ENCODE assay signal across 24 mouse cellular contexts in genomic region chr4:34796294-34796693, GRCm38 (mm10). TPM values are rescaled to one million over a fixed set of nuclear protein-coding genes. Genes with fewer than 3 reads are reported as not detected.
A peak's percentile ranks its signal among the peaks of the same experiment; 100 is the strongest.
DNase-seq lines count a peak whose midpoint lies in the region; ATAC-seq and TF ChIP-seq lines count a peak whose summit lies in the region.
"Had no signal": no experiment of that assay in that cellular context is flagged by ENCODE, and none has a peak within 500 bp of the region (broad histone marks: within the 10 kb centered on the region; RNA-seq: fewer than 3 reads in every experiment).

No protein-coding gene starts in this region.

- ATAC-seq in forebrain, embryonic 16.5 days: peak; percentile 16; the same call in 1 of the 2 replicates
- ATAC-seq in hindbrain, embryonic 16.5 days: peak; percentile 46; the same call in 1 of the 2 replicates
- peak; percentile 47; the same call in 1 of the 2 replicates for ATAC-seq in midbrain, embryonic 16.5 days
- no peak for ATAC-seq in midbrain, postnatal 0 days (ENCODE audit: low FRiP score)
- peak; percentile 53; the same call in 1 of the 2 replicates for ATAC-seq in neural tube, embryonic 15.5 days (ENCODE audit: low FRiP score)
- no peak for ATAC-seq in granulocyte monocyte progenitor cell, adult 5-6 weeks (replicated peaks; ENCODE audit: poor library complexity, severe bottlenecking)

- no peak overlapping the region for H3K4me3 ChIP-seq in forebrain, embryonic 16.5 days (replicated peaks; ENCODE audit: low read length)
- no peak overlapping the region for H3K4me3 ChIP-seq in forebrain, embryonic 10.5 days
- no peak overlapping the region for H3K4me3 ChIP-seq in hindbrain, embryonic 16.5 days (ENCODE audit: low read length)
- H3K4me3 ChIP-seq in hindbrain, embryonic 10.5 days: no peak overlapping the region
- no peak overlapping the region for H3K4me3 ChIP-seq in midbrain, embryonic 16.5 days (ENCODE audit: low read depth, low read length)
- no peak overlapping the region for H3K4me3 ChIP-seq in midbrain, postnatal 0 days (ENCODE audit: low read depth, low read length)
- H3K4me3 ChIP-seq in neural tube, embryonic 15.5 days (replicated peaks): no peak overlapping the region
- H3K4me3 ChIP-seq: embryonic facial prominence, embryonic 13.5 days; heart, embryonic 12.5 days; hindbrain, embryonic 13.5 days had no signal

- no peaks in the 10 kb centered on the region for H3K4me1 ChIP-seq in forebrain, embryonic 16.5 days (replicated peaks; ENCODE audit: control insufficient read depth, insufficient read depth, low read length)
- no peaks in the 10 kb centered on the region for H3K4me1 ChIP-seq in forebrain, embryonic 10.5 days
- H3K4me1 ChIP-seq in hindbrain, embryonic 16.5 days (ENCODE audit: control insufficient read depth, insufficient read depth, low read depth, low read length): no peaks in the 10 kb centered on the region
- H3K4me1 ChIP-seq in hindbrain, embryonic 10.5 days (replicated peaks): no peaks in the 10 kb centered on the region
- H3K4me1 ChIP-seq in midbrain, embryonic 16.5 days (ENCODE audit: control insufficient read depth, insufficient read depth, low read length): no peaks in the 10 kb centered on the region
- H3K4me1 ChIP-seq in midbrain, postnatal 0 days (ENCODE audit: insufficient read depth, low read length): no peaks in the 10 kb centered on the region
- H3K4me1 ChIP-seq in neural tube, embryonic 15.5 days: no peaks in the 10 kb centered on the region
- H3K4me1 ChIP-seq: embryonic facial prominence, embryonic 13.5 days; heart, embryonic 12.5 days had no signal

- no peak overlapping the region for H3K4me2 ChIP-seq in forebrain, embryonic 16.5 days (ENCODE audit: low read length)
- no peak overlapping the region for H3K4me2 ChIP-seq in hindbrain, embryonic 16.5 days (ENCODE audit: low read length)
- no peak overlapping the region for H3K4me2 ChIP-seq in midbrain, embryonic 16.5 days (ENCODE audit: low read length)
- no peak overlapping the region for H3K4me2 ChIP-seq in midbrain, postnatal 0 days (ENCODE audit: low read depth, low read length, poor library complexity, severe bottlenecking)
- H3K4me2 ChIP-seq in neural tube, embryonic 15.5 days: no peak overlapping the region
- H3K4me2 ChIP-seq: embryonic facial prominence, embryonic 13.5 days; heart, embryonic 12.5 days; hindbrain, embryonic 13.5 days had no signal

- no peak overlapping the region for H3K9ac ChIP-seq in forebrain, embryonic 16.5 days (replicated peaks; ENCODE audit: low read depth, low read length)
- H3K9ac ChIP-seq in hindbrain, embryonic 16.5 days (ENCODE audit: low read depth, low read length): no peak overlapping the region
- no peak overlapping the region for H3K9ac ChIP-seq in midbrain, embryonic 16.5 days (ENCODE audit: low read depth, low read length)
- H3K9ac ChIP-seq in midbrain, postnatal 0 days (replicated peaks; ENCODE audit: low read length, poor library complexity, severe bottlenecking): no peak overlapping the region
- H3K9ac ChIP-seq in neural tube, embryonic 15.5 days (replicated peaks): no peak overlapping the region
- H3K9ac ChIP-seq: embryonic facial prominence, embryonic 13.5 days; heart, embryonic 12.5 days; hindbrain, embryonic 13.5 days had no signal

- no peak overlapping the region for H3K27ac ChIP-seq in forebrain, embryonic 16.5 days (ENCODE audit: low read length)
- H3K27ac ChIP-seq in forebrain, embryonic 10.5 days: no peak overlapping the region
- no peak overlapping the region for H3K27ac ChIP-seq in hindbrain, embryonic 16.5 days (ENCODE audit: low read depth, low read length)
- H3K27ac ChIP-seq in hindbrain, embryonic 10.5 days: no peak overlapping the region
- no peak overlapping the region for H3K27ac ChIP-seq in midbrain, embryonic 16.5 days (ENCODE audit: low read length)
- H3K27ac ChIP-seq in midbrain, postnatal 0 days (ENCODE audit: low read depth, low read length): no peak overlapping the region
- H3K27ac ChIP-seq in neural tube, embryonic 15.5 days (replicated peaks): no peak overlapping the region
- H3K27ac ChIP-seq: embryonic facial prominence, embryonic 13.5 days; hindbrain, embryonic 13.5 days had no signal

- 68% methylated on average over 5 of the region's 5 CpGs for WGBS in forebrain, embryonic 16.5 days
- WGBS in forebrain, embryonic 10.5 days: 89% methylated on average over 5 of the region's 5 CpGs
- 81% methylated on average over 5 of the region's 5 CpGs for WGBS in hindbrain, embryonic 16.5 days
- WGBS in hindbrain, embryonic 10.5 days: 81% methylated on average over 5 of the region's 5 CpGs
- WGBS in midbrain, embryonic 16.5 days: 80% methylated on average over 5 of the region's 5 CpGs
- 74% methylated on average over 5 of the region's 5 CpGs for WGBS in midbrain, postnatal 0 days
- WGBS in neural tube, embryonic 15.5 days: 54% methylated on average over 5 of the region's 5 CpGs

- no peaks in the 10 kb centered on the region for H3K36me3 ChIP-seq in forebrain, embryonic 16.5 days (ENCODE audit: control insufficient read depth, insufficient read depth)
- H3K36me3 ChIP-seq in forebrain, embryonic 10.5 days (replicated peaks): no peaks in the 10 kb centered on the region
- H3K36me3 ChIP-seq in hindbrain, embryonic 16.5 days (ENCODE audit: control insufficient read depth, insufficient read depth, low read length): no peaks in the 10 kb centered on the region
- H3K36me3 ChIP-seq in hindbrain, embryonic 10.5 days: peaks cover under 1% of the 10 kb centered on the region
- no peaks in the 10 kb centered on the region for H3K36me3 ChIP-seq in midbrain, embryonic 16.5 days (ENCODE audit: control insufficient read depth, insufficient read depth, low read length)
- H3K36me3 ChIP-seq in midbrain, postnatal 0 days (ENCODE audit: insufficient read depth, low read length): no peaks in the 10 kb centered on the region
- H3K36me3 ChIP-seq in neural tube, embryonic 15.5 days: no peaks in the 10 kb centered on the region
- H3K36me3 ChIP-seq: embryonic facial prominence, embryonic 13.5 days; heart, embryonic 12.5 days; hindbrain, embryonic 13.5 days had no signal

- H3K9me3 ChIP-seq in forebrain, embryonic 16.5 days (ENCODE audit: control insufficient read depth, low read length): no peaks in the 10 kb centered on the region
- H3K9me3 ChIP-seq in forebrain, embryonic 10.5 days: no peaks in the 10 kb centered on the region
- H3K9me3 ChIP-seq in hindbrain, embryonic 16.5 days (ENCODE audit: control insufficient read depth, low read length): no peaks in the 10 kb centered on the region
- H3K9me3 ChIP-seq in hindbrain, embryonic 10.5 days: no peaks in the 10 kb centered on the region
- H3K9me3 ChIP-seq in midbrain, embryonic 16.5 days (replicated peaks; ENCODE audit: control insufficient read depth, low read length, poor library complexity, severe bottlenecking): no peaks in the 10 kb centered on the region
- no peaks in the 10 kb centered on the region for H3K9me3 ChIP-seq in midbrain, postnatal 0 days (ENCODE audit: low read length)
- H3K9me3 ChIP-seq in neural tube, embryonic 15.5 days (replicated peaks): no peaks in the 10 kb centered on the region
- H3K9me3 ChIP-seq: embryonic facial prominence, embryonic 13.5 days; heart, embryonic 12.5 days; hindbrain, embryonic 13.5 days had no signal

- no peak for DNase-seq in forebrain, embryonic 10.5 days (ENCODE audit: extremely low spot score, low spot score)
- no peak for DNase-seq in hindbrain, embryonic 10.5 days (ENCODE audit: low spot score)
- DNase-seq in midbrain, postnatal 0 days (ENCODE audit: low spot score): no peak
- DNase-seq: adrenal gland, adult 2 months; adrenal gland, postnatal 25 days; cerebellum, adult 18-20 months; cerebellum, adult 9-11 months; cerebellum, postnatal 36 days; gastrocnemius, postnatal 10 days had no signal

- H3K27me3 ChIP-seq in forebrain, embryonic 16.5 days (replicated peaks; ENCODE audit: control insufficient read depth, insufficient read depth, low read length): no peaks in the 10 kb centered on the region
- no peaks in the 10 kb centered on the region for H3K27me3 ChIP-seq in forebrain, embryonic 10.5 days (ENCODE audit: poor library complexity, severe bottlenecking)
- H3K27me3 ChIP-seq in hindbrain, embryonic 16.5 days (replicated peaks; ENCODE audit: control insufficient read depth, insufficient read depth, low read length): no peaks in the 10 kb centered on the region
- no peaks in the 10 kb centered on the region for H3K27me3 ChIP-seq in hindbrain, embryonic 10.5 days (ENCODE audit: insufficient read depth, poor library complexity, severe bottlenecking)
- H3K27me3 ChIP-seq in midbrain, embryonic 16.5 days (ENCODE audit: control insufficient read depth, insufficient read depth, low read depth, low read length): no peaks in the 10 kb centered on the region
- no peaks in the 10 kb centered on the region for H3K27me3 ChIP-seq in midbrain, postnatal 0 days (ENCODE audit: insufficient read depth, low read length)
- no peaks in the 10 kb centered on the region for H3K27me3 ChIP-seq in neural tube, embryonic 15.5 days (replicated peaks)
- H3K27me3 ChIP-seq: embryonic facial prominence, embryonic 13.5 days; heart, embryonic 12.5 days; hindbrain, embryonic 13.5 days had no signal

- TF ChIP-seq CTCF in midbrain, postnatal 0 days (IDR thresholded peaks at IDR 0.05): no peak

RNA-seq across cellular contexts. Expression of gene Smim8, which starts 18.1 kb away (rescaled TPM):
- 43.3 and 50.3 TPM in 2 replicates for polyA plus RNA-seq in forebrain, embryonic 16.5 days (2015; fragmentation: Nextera tagmentation; extraction: Ambion mirVana)
- 40.7 and 43.8 TPM in 2 replicates for polyA plus RNA-seq in forebrain, embryonic 10.5 days (2016; fragmentation: Nextera tagmentation; extraction: Ambion mirVana)
- 45.8 and 49.8 TPM in 2 replicates for polyA plus RNA-seq in hindbrain, embryonic 16.5 days (2015; fragmentation: Nextera tagmentation; extraction: Ambion mirVana)
- polyA plus RNA-seq in hindbrain, embryonic 10.5 days (2016; fragmentation: Nextera tagmentation; extraction: Ambion mirVana): 36.1 and 40.6 TPM in 2 replicates
- 41.7 TPM in 2 replicates for polyA plus RNA-seq in midbrain, embryonic 16.5 days (2015; fragmentation: Nextera tagmentation; extraction: Ambion mirVana)
- total RNA-seq in midbrain, postnatal 0 days (2014; rRNA removed): 9.9 and 15.3 TPM in 2 replicates
- polyA plus RNA-seq in midbrain, postnatal 0 days (2015; fragmentation: Nextera tagmentation; extraction: Ambion mirVana): 48.8 and 52.3 TPM in 2 replicates
- 49.6 and 49.9 TPM in 2 replicates for polyA plus RNA-seq in neural tube, embryonic 15.5 days (2015; fragmentation: Nextera tagmentation; extraction: Ambion mirVana)
- total RNA-seq in granulocyte monocyte progenitor cell, adult 5-6 weeks (2014; fragmentation: Nextera tagmentation): 12.3 and 29.8 TPM in 2 replicates
- 11.9 and 15.1 TPM in 2 replicates for total RNA-seq in granulocyte monocyte progenitor cell, adult 5-6 weeks (2017)

RNA-seq across cellular contexts. Expression of gene Gm136, which starts 40.2 kb away (rescaled TPM):
- polyA plus RNA-seq in forebrain, embryonic 16.5 days (2015; fragmentation: Nextera tagmentation; extraction: Ambion mirVana): not detected in 2 replicates
- not detected in 2 replicates for polyA plus RNA-seq in forebrain, embryonic 10.5 days (2016; fragmentation: Nextera tagmentation; extraction: Ambion mirVana)
- not detected in 2 replicates for polyA plus RNA-seq in hindbrain, embryonic 16.5 days (2015; fragmentation: Nextera tagmentation; extraction: Ambion mirVana)
- polyA plus RNA-seq in hindbrain, embryonic 10.5 days (2016; fragmentation: Nextera tagmentation; extraction: Ambion mirVana): not detected in 2 replicates
- polyA plus RNA-seq in midbrain, embryonic 16.5 days (2015; fragmentation: Nextera tagmentation; extraction: Ambion mirVana): not detected in 2 replicates
- total RNA-seq in midbrain, postnatal 0 days (2014; rRNA removed): not detected in 2 replicates
- polyA plus RNA-seq in midbrain, postnatal 0 days (2015; fragmentation: Nextera tagmentation; extraction: Ambion mirVana): 0.11 TPM in 1 of 2 replicates, not detected in the other
- not detected in 2 replicates for polyA plus RNA-seq in neural tube, embryonic 15.5 days (2015; fragmentation: Nextera tagmentation; extraction: Ambion mirVana)
- total RNA-seq in granulocyte monocyte progenitor cell, adult 5-6 weeks (2014; fragmentation: Nextera tagmentation): not detected in 2 replicates
- not detected in 2 replicates for total RNA-seq in granulocyte monocyte progenitor cell, adult 5-6 weeks (2017)
- total RNA-seq: adrenal gland, adult 2 months; adrenal gland, postnatal 25 days; ES-E14; gastrocnemius, postnatal 10 days; gastrocnemius, postnatal 4 days; heart, adult 8-10 months; heart, postnatal 25 days had no signal
- polyA plus RNA-seq: adrenal gland, adult 2 months; embryonic facial prominence, embryonic 13.5 days; frontal cortex, adult 2 months; heart, embryonic 12.5 days; heart, embryonic 16.5 days; hindbrain, embryonic 13.5 days; intestine, embryonic 14.5 days had no signal

Comparison
In these comparisons a context has a peak if more than half of its experiments do, and no peak if none do; other contexts are left out.
1. ATAC-seq: peak in forebrain, embryonic 16.5 days (single experiment), hindbrain, embryonic 16.5 days (single experiment), midbrain, embryonic 16.5 days (single experiment) and neural tube, embryonic 15.5 days (single experiment); none in midbrain, postnatal 0 days (single experiment) and granulocyte monocyte progenitor cell, adult 5-6 weeks (single experiment).